Mouse (Mus musculus) embryo, embryonic 11 days (tissue): Measurements from ENCODE around the gene Myo5a.
A peak's percentile ranks its signal among the peaks of the same experiment; 100 is the strongest.
"Not testable (repeated sequence)": the region's sequence is repeated elsewhere in the genome, so short reads cannot be mapped to it uniquely, and the experiment has no call there.

Experiments used
- DNase-seq: peaks from one replicate; pipeline ENCODE4 v3.0.0-alpha.2; 2015

Myo5a gene

GRCm38 (mm10) chr9:75209246-75209645 lies 138.4 kb downstream of the Myo5a start:
- no peak for DNase-seq

DNA sequence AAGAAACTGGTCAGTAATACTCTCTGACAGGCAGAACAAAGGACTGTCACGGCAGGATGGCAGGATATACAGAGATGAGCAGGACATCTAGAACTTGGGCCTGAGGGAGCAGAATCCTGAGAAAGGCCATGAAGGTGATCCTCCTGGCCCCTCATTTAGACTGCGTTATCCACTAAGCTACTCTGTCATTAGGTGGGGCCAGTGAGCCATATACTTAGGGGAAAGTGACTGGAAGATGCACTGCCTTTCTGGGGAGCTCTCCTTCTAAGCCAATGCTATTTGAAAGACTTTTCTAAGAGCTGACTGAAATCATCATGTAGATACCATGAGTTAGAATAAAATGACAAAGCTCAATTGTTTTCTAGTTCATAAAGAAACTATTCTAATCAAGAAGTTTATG lies 139.5 kb downstream of the Myo5a start:
- DNase-seq, result peak; percentile 16

DNA sequence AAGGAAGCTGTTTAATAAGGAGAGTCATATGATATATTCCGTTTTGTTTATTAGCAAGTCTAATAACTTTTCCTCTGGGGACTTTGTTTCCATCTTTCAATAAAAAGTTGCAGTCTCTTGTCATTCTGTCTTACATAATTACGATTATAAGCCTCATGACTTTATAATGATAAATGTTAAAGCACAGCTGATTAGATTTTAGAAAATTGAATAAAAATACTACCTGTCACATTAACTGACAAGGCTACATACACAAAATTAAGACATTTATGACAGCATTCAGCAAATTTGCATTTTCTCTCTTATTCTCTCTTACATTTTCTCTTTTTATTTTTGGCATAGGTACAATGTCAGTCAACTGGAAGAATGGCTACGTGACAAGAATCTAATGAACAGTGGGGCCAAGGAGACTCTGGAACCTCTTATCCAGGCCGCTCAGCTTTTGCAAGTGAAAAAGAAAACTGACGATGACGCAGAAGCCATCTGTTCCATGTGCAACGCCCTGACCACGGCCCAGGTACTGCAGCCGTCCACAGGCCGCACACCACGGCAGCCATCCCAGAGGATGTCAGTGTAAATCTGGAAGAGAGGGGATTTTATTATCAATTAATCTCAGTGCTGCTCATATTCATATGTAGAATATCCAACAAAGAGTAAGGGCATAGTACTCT lies 144.1 kb downstream of the Myo5a start:
- no peak for DNase-seq

GRCm38 (mm10) chr9:75219942-75220341 lies 149.1 kb downstream of the Myo5a start:
- DNase-seq, result no peak

GRCm38 (mm10) chr9:75221420-75222287 lies 150.8 kb downstream of the Myo5a start:
- peak; percentile 34 for DNase-seq

DNA sequence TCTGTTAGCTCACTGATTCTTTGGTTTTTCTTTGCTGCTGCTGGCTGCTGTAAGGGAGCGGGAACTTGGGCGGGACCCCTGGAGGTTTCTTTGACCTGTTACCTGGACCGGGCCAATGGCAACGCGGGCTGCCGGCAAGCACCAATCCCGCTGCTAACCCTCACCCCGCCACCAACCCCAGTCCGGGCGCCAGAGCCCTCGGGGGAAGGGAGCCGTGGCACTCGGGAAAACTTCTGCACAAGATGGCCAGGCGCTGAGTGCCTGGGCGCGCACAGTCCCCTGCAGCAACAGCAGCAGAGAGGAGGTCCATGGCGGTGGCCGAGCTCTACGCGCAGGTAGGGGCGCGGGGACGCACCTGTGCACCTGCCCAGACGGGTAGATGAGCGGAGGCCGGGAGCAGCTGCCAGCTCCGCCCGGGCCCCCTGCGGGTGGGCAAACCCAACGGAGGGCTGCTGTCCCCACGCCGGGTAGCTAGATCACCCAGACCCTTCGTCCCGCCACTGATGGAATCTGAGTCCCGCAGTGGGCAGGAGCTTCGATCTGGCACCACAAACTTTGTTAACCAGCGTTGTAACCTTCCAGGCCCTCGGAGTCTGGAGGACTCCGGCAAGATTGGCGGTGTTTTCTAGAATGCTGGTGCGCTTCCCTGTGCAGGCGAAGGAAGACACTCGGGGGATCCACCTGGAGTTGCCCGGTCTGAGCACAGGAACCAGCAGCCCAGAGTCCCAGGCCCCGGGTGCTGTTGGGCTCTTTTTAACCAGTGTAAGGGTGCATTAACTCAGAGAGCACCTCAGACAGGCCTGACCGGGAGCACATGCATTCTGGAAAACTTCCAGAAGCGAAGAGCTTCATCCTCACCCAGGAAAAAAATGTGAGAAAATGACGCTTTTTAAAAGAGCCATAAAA lies 161.3 kb downstream of the Myo5a start, which contains the start of gene Myo5c:
Myo5c (plus strand) TSS at position 180 of the 906 bp plus-strand sequence.
- DNase-seq, result peak; percentile 65

DNA sequence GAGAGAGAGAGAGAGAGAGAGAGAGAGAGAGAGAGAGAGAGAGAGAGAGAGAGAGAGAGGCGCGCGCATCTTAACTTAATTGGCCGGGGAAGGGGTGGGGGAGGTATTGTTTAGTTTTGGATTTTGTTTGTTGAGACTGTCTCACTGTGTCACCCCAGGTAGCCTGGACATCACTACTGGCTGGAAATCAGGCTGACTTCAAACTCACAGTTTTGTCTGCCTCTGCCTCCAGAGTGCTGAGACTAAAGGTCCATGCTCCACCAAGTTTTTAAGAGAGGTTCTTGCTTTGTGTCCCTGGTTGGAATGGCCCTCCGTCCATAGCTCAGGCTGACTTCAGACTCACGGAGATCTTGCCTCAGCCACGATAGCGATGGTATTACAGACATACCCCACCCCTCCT lies 162.0 kb downstream of the Myo5a start:
- no peak for DNase-seq

GRCm38 (mm10) chr9:75234271-75234741 lies 163.5 kb downstream of the Myo5a start:
- no peak for DNase-seq

DNA sequence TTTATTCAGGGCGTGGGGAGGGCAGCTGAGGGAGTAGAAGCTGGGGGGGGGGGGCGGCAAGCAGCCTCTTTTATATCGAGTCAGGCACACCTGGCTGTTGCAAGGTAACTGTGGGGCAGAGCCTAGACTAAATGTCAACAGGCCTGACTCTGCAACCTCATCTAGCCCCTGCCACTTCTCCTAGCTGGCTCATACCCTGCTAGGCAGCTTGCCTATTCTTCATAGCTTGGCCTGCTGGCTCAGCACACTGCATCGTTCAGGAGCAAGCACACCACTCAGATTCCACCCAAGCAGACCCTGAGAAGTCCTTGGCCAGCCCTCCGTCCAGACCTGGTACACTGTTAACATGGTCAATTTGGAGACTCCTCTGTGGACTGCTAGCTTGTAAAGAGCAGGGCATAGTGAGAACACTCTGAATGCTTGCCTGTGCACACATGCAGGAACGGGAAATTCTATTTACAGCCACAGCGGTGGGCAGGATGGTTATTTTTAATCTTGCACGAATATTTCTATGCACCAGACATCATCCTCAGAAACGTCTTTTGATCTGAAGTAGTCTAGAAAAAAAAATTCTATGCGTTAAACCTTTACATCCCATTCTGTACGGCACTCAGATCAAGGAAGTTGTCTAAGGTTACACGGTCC lies 164.3 kb downstream of the Myo5a start:
- no peak for DNase-seq

DNA sequence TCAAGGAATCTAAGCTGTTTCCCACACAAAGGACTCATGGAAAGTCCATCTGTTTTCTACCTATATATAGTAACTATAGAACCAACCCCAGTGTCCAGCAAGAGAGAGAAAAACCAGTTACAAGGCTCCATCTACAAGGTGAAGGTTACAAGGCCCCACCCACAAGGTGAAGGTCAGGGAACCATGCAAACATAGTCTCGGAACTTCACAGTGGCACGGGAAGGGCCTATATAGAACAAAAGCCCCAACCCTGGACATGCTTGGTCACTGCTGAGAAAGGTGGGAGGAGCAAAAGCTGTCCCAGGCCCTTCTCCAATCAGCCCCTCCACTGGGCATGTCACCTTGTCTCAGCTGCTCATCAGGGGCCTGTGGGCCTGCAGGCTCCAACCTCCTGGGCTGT lies 164.9 kb downstream of the Myo5a start:
- DNase-seq, result no peak

DNA sequence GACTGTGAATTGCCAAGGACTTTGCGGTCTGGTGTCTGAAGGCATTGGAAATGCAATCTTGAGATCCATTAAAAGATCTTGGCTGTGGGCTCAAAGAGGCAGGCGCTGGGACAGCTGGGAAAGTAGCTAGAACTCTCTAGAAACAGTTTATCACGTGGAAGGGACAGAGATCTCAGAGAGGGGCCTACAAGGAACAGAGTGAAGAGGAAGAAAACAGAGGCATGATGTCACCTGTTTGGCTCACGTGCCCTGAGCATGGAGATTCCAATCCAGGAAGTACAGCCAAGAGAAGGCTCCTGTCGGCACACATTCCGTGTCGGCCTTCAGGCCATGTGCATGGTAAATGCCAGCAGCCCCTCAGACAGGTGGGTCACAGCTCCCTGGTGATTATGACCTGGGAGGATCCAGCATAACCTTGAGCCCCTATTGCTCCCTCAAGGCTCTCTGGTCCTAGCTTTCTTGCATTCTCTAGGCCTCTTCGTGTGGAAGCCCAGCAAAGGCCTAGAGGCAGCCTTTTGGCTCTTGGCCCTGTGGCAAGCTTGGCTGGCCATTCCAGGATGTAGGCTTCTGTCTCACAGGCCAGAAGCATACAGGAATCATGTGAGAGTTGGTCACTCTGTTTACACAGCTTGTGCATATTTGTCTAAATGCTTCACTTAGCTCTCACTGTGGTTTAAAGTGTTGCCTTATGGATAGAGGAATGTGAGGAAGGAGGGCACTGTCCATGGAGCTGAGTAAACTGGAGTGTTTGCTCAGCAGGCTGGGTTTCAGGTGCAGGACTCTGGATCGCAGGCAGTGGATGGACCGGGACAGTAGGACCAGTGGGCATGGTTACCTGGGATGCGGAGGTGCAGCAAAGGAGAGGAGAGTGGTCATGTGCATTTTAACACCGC lies 165.8 kb downstream of the Myo5a start:
- DNase-seq, result no peak

DNA sequence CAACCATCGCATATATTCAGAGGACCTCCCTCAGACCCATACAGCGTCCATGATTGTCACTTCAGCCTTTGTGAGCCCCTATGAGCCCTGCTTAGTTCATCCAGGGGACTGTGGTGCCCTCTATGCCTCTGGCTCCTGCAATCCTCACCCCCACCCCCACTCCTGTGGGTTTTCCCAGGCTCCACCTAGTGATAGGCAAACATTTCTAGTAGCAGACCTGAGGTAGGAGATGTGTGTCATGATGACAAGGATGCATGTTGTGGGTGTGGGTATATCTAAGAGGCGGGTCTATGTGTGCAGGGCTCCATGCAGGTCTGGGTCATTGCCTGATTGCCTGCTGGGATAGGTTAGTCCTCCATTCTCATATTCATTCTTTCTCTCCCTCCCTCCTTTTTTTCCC lies 167.4 kb downstream of the Myo5a start:
- DNase-seq, result no peak

GRCm38 (mm10) chr9:75243052-75243451 lies 172.2 kb downstream of the Myo5a start:
- no peak for DNase-seq

DNA sequence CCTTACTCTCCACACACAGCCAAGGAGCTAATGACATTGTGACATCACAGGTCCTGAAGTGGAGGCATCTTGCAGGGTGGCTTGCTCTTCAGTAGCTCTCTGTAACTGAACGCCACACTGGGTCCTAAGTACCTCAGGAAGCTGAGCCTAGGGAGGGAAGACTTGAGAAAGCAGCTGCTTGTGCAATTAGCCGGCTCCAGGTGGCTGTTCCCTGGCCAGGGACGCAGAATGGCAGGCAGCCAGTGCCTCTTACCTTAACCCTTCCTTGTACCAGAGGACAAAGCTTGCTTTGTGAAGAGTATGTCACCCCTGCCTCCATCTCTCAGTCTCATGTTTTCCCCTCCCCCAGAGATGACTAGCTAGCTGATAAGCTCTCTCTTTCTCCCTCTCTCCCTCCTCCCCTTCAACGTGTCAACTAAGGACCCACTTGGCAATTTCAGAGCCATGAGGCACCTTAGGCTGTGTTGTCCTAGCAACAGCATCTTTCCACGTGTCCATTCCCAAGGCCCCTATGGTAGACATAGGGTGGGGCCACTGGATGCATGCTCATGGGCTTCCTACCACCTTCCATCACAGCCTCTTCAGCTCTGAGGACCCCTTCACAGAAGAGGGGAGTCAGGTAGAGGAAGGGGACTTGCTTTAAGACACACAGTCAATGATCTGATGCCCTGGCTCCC lies 173.1 kb downstream of the Myo5a start:
- DNase-seq, result peak; percentile 36

- no peak for DNase-seq
These were observed 173.7 kb downstream of the Myo5a start for GRCm38 (mm10) chr9:75244527-75244926.

DNA sequence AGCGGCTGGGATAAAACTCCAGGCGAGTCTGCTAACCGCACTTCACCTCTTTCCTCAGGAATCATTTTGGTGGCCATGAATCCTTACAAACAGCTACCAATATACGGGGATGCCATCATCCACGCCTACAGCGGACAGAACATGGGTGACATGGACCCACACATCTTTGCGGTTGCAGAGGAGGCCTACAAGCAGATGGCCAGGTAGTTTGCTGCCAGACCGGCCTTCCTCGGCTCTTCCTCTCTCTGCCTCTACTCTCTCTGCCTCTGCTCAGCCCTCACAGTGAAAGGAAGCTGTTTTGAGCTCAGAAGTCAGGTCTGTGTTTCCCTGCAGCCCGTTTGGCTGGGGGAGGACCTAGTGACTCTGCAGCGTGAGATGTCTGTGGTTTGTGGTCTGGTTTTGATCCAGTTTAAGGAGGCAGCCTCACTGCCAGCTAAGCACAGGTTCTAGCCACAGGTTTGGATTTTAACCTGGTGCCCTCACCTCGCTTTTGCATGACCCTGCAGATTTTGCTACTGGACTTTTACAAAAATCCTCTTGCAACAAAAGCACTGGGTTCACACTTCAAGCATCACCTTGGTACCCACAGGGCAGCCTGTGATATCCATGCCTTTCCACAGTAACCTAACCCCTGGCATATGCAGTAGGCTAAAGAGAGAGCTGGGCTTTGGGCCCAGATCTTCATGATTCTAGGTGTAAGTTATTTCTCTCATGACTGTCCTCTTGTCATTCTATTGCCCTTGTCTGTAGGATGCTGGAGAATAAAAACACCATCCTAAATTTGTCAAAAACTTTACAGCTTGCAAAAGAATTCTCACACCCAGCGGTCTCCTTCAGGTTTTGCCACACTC lies 175.5 kb downstream of the Myo5a start:
- no peak for DNase-seq

DNA sequence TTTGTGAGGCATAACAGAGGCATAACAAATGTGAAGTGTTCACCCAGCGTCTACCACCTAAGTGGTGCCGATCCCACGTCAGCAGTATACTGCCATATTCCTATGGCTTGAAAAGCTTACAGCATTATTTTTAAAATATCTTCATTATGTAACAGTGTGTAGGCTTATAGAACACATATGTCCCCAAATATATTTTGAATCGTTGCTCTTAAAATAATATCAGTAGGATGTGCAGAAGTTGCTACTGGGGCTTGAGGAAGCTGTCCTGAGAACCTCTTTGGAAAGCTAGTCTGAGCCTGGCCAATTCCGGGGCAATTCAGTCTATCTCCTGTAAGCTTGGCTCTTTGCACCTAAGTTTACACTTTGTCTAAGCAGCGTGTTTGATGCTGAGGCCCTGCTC lies 177.1 kb downstream of the Myo5a start:
- no peak for DNase-seq

GRCm38 (mm10) chr9:75248359-75248758 lies 177.5 kb downstream of the Myo5a start:
- DNase-seq, result no peak

- no peak for DNase-seq
These were observed 178.1 kb downstream of the Myo5a start for GRCm38 (mm10) chr9:75248874-75249273.

GRCm38 (mm10) chr9:75253158-75253557 lies 182.3 kb downstream of the Myo5a start:
- not testable (repeated sequence) for DNase-seq
